In the genomic region with DNA sequence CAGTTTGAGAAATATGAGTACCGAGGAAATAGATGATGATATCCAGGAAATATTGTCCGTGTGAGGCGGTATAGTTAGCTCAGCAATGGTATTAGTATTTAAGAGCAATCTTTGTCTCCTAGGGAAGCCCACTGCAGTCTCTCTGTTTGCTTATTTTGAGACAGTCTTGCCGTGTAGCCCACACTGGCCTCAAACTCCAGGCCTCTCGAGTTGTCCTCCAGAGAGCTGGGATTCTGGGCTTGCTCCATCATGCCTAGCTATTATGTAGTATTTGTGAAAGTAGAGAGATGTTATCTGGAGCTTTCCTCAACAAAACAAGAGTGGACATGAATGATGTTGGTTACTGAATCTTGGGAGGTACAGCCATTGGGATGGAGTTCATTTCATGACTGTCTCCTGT, we compare ENCODE assay signal across 25 mouse cellular contexts. TPM values are rescaled to one million over a fixed set of nuclear protein-coding genes. Genes with fewer than 3 reads are reported as not detected.
DNase-seq lines count a peak whose midpoint lies in the region; ATAC-seq lines count a peak whose summit lies in the region.
"Had no signal": no experiment of that assay in that cellular context is flagged by ENCODE, and none has a peak within 500 bp of the region (broad histone marks: within the 10 kb centered on the region; RNA-seq: fewer than 3 reads in every experiment).

No protein-coding gene starts in this region.

- H3K27ac ChIP-seq in embryonic facial prominence, embryonic 13.5 days: peak overlapping the region; percentile 82; the same call in 1 of the 2 replicates
- no peak overlapping the region for H3K27ac ChIP-seq in embryonic facial prominence, embryonic 10.5 days (replicated peaks)
- peak overlapping the region; percentile 59; the same call in 1 of the 2 replicates for H3K27ac ChIP-seq in lung, embryonic 16.5 days (ENCODE audit: low read length)
- 0 out of 2 replicates have a peak overlapping the region, but pooled peaks have one; percentile 22 for H3K27ac ChIP-seq in embryonic facial prominence, embryonic 14.5 days (replicated peaks; ENCODE audit: low read depth, low read length)
- H3K27ac ChIP-seq in stomach, embryonic 15.5 days: peak overlapping the region; percentile 79
- H3K27ac ChIP-seq: heart, embryonic 15.5 days; hindbrain, embryonic 15.5 days had no signal

- WGBS in embryonic facial prominence, embryonic 13.5 days: 82% methylated on average over 5 of the region's 5 CpGs
- WGBS in embryonic facial prominence, embryonic 10.5 days: 88% methylated on average over 5 of the region's 5 CpGs
- WGBS in lung, embryonic 16.5 days: 84% methylated on average over 5 of the region's 5 CpGs
- 85% methylated on average over 5 of the region's 5 CpGs for WGBS in embryonic facial prominence, embryonic 14.5 days
- WGBS in stomach, embryonic 15.5 days: 85% methylated on average over 5 of the region's 5 CpGs

- no peak overlapping the region for H3K4me3 ChIP-seq in embryonic facial prominence, embryonic 13.5 days
- H3K4me3 ChIP-seq in embryonic facial prominence, embryonic 10.5 days: no peak overlapping the region
- no peak overlapping the region for H3K4me3 ChIP-seq in lung, embryonic 16.5 days (ENCODE audit: low read length)
- no peak overlapping the region for H3K4me3 ChIP-seq in embryonic facial prominence, embryonic 14.5 days (ENCODE audit: low read depth, low read length)
- no peak overlapping the region for H3K4me3 ChIP-seq in stomach, embryonic 15.5 days (replicated peaks)
- H3K4me3 ChIP-seq: embryonic facial prominence, embryonic 12.5 days; gastrocnemius, adult 2 months; heart, embryonic 12.5 days; heart, embryonic 15.5 days; hindbrain, embryonic 15.5 days had no signal

- no peaks in the 10 kb centered on the region for H3K36me3 ChIP-seq in embryonic facial prominence, embryonic 13.5 days
- no peaks in the 10 kb centered on the region for H3K36me3 ChIP-seq in embryonic facial prominence, embryonic 10.5 days (replicated peaks)
- no peaks in the 10 kb centered on the region for H3K36me3 ChIP-seq in lung, embryonic 16.5 days (ENCODE audit: control insufficient read depth, insufficient read depth, low read length)
- H3K36me3 ChIP-seq in embryonic facial prominence, embryonic 14.5 days (ENCODE audit: control insufficient read depth, insufficient read depth, low read length): no peaks in the 10 kb centered on the region
- H3K36me3 ChIP-seq in stomach, embryonic 15.5 days: no peaks in the 10 kb centered on the region
- H3K36me3 ChIP-seq: embryonic facial prominence, embryonic 12.5 days; heart, embryonic 12.5 days; heart, embryonic 15.5 days; hindbrain, embryonic 15.5 days had no signal

- H3K4me2 ChIP-seq in embryonic facial prominence, embryonic 13.5 days: no peak overlapping the region
- no peak overlapping the region for H3K4me2 ChIP-seq in lung, embryonic 16.5 days (ENCODE audit: low read depth, low read length)
- H3K4me2 ChIP-seq in embryonic facial prominence, embryonic 14.5 days (ENCODE audit: low read depth, low read length): no peak overlapping the region
- no peak overlapping the region for H3K4me2 ChIP-seq in stomach, embryonic 15.5 days
- H3K4me2 ChIP-seq: embryonic facial prominence, embryonic 12.5 days; heart, embryonic 12.5 days; hindbrain, embryonic 15.5 days had no signal

- H3K9ac ChIP-seq in embryonic facial prominence, embryonic 13.5 days: no peak overlapping the region
- no peak overlapping the region for H3K9ac ChIP-seq in lung, embryonic 16.5 days (ENCODE audit: low read length)
- H3K9ac ChIP-seq in embryonic facial prominence, embryonic 14.5 days (ENCODE audit: low read depth, low read length): no peak overlapping the region
- no peak overlapping the region for H3K9ac ChIP-seq in stomach, embryonic 15.5 days
- H3K9ac ChIP-seq: embryonic facial prominence, embryonic 12.5 days; forebrain, postnatal 0 days; heart, embryonic 12.5 days; heart, embryonic 15.5 days; hindbrain, embryonic 15.5 days had no signal

- H3K4me1 ChIP-seq in embryonic facial prominence, embryonic 13.5 days: peaks cover 15% of the 10 kb centered on the region
- H3K4me1 ChIP-seq in embryonic facial prominence, embryonic 10.5 days: peaks cover 11% of the 10 kb centered on the region
- 0 out of 2 replicates have a peak, but pooled peaks cover 2% of the 10 kb centered on the region for H3K4me1 ChIP-seq in lung, embryonic 16.5 days (replicated peaks; ENCODE audit: control insufficient read depth, insufficient read depth, low read length)
- H3K4me1 ChIP-seq in embryonic facial prominence, embryonic 14.5 days (ENCODE audit: control insufficient read depth, insufficient read depth, low read length): no peaks in the 10 kb centered on the region
- H3K4me1 ChIP-seq in stomach, embryonic 15.5 days: 0 out of 2 replicates have a peak, but pooled peaks cover 4% of the 10 kb centered on the region

- H3K27me3 ChIP-seq in embryonic facial prominence, embryonic 13.5 days: no peaks in the 10 kb centered on the region
- no peaks in the 10 kb centered on the region for H3K27me3 ChIP-seq in embryonic facial prominence, embryonic 10.5 days (replicated peaks; ENCODE audit: low read depth, poor library complexity, severe bottlenecking)
- no peaks in the 10 kb centered on the region for H3K27me3 ChIP-seq in lung, embryonic 16.5 days (ENCODE audit: control insufficient read depth, insufficient read depth, low read depth, low read length)
- no peaks in the 10 kb centered on the region for H3K27me3 ChIP-seq in embryonic facial prominence, embryonic 14.5 days (replicated peaks; ENCODE audit: control insufficient read depth, insufficient read depth, low read length)
- H3K27me3 ChIP-seq in stomach, embryonic 15.5 days (replicated peaks): no peaks in the 10 kb centered on the region
- H3K27me3 ChIP-seq: embryonic facial prominence, embryonic 12.5 days; heart, embryonic 12.5 days; heart, embryonic 15.5 days; hindbrain, embryonic 15.5 days had no signal

- no peaks in the 10 kb centered on the region for H3K9me3 ChIP-seq in embryonic facial prominence, embryonic 13.5 days
- H3K9me3 ChIP-seq in embryonic facial prominence, embryonic 10.5 days: no peaks in the 10 kb centered on the region
- no peaks in the 10 kb centered on the region for H3K9me3 ChIP-seq in lung, embryonic 16.5 days (ENCODE audit: control insufficient read depth, low read length)
- no peaks in the 10 kb centered on the region for H3K9me3 ChIP-seq in embryonic facial prominence, embryonic 14.5 days (ENCODE audit: control insufficient read depth, low read length)
- no peaks in the 10 kb centered on the region for H3K9me3 ChIP-seq in stomach, embryonic 15.5 days
- H3K9me3 ChIP-seq: embryonic facial prominence, embryonic 12.5 days; heart, embryonic 12.5 days; heart, embryonic 15.5 days; hindbrain, embryonic 15.5 days had no signal

- no peak for ATAC-seq in embryonic facial prominence, embryonic 13.5 days (ENCODE audit: insufficient number of reproducible peaks, insufficient read depth, low FRiP score, low TSS enrichment, low read depth)
- no peak for ATAC-seq in lung, embryonic 16.5 days (ENCODE audit: low read depth)
- ATAC-seq in embryonic facial prominence, embryonic 14.5 days (ENCODE audit: low read depth): no peak
- no peak for ATAC-seq in stomach, embryonic 15.5 days (ENCODE audit: insufficient read depth, low FRiP score, low read depth)
- ATAC-seq: activated CD4-positive, CD25-positive, alpha-beta regulatory T cell, adult 4 months; forebrain, embryonic 14.5 days; forebrain, postnatal 0 days had no signal

- no peak for DNase-seq in embryonic facial prominence, embryonic 10.5 days (ENCODE audit: low spot score)
- DNase-seq in lung, postnatal 10 days: no peak
- no peak for DNase-seq in embryonic facial prominence, embryonic 14.5 days (ENCODE audit: low spot score)
- DNase-seq in thymus, postnatal 10 days (ENCODE audit: low spot score in 2 of 2): no peak
- no peak for DNase-seq in layer of hippocampus, postnatal 14 days (ENCODE audit: low spot score in 2 of 2)
- DNase-seq: adrenal gland, adult 8-10 months; adrenal gland, postnatal 25 days; cerebellum, adult 18-20 months; cerebellum, adult 9-10 months; cerebellum, postnatal 14 days; forebrain, postnatal 0 days; gastrocnemius, adult 2 months; gastrocnemius, postnatal 14 days; heart, adult 18-20 months; heart, postnatal 14 days; heart, postnatal 4 days had no signal

RNA-seq across cellular contexts. Expression of a gene that starts 18.2 kb away (rescaled TPM):
- 47.3 and 48.4 TPM in 2 replicates for polyA plus RNA-seq in embryonic facial prominence, embryonic 13.5 days (2015; fragmentation: Nextera tagmentation; extraction: Ambion mirVana)
- polyA plus RNA-seq in embryonic facial prominence, embryonic 10.5 days (2016; fragmentation: Nextera tagmentation; extraction: Ambion mirVana): 45.7 and 46.9 TPM in 2 replicates
- polyA plus RNA-seq in lung, embryonic 16.5 days (2015; fragmentation: Nextera tagmentation; extraction: Ambion mirVana): 43.7 and 44.3 TPM in 2 replicates
- polyA plus RNA-seq in embryonic facial prominence, embryonic 14.5 days (2014; fragmentation: Nextera tagmentation; extraction: Ambion mirVana): 49.5 and 51.4 TPM in 2 replicates
- 47.5 and 49.7 TPM in 2 replicates for polyA plus RNA-seq in stomach, embryonic 15.5 days (2015; fragmentation: Nextera tagmentation; extraction: Ambion mirVana)
- total RNA-seq in layer of hippocampus, postnatal 14 days (2021): 1 to 10 TPM; 3.6 to 4.7 TPM
